Mouse (Mus musculus): Measurements from ENCODE around the gene Pde7b.

- TF ChIP-seq CTCF (IDR thresholded peaks at IDR 0.05; ENCODE audit: low read depth) = no peak
- TF ChIP-seq EP300 (optimal IDR thresholded peaks at IDR 0.05) = no peak
These were observed 196.1 kb downstream of the Pde7b start for GRCm38 (mm10) chr10:20528544-20529411.
